Mouse (Mus musculus) ES-E14 (cell line): ENCODE results near the gene Irf2bpl. TPM values are rescaled to one million over a fixed set of nuclear protein-coding genes. Genes with fewer than 3 reads are reported as not detected.

Experiments used
- DNase-seq: peaks from one replicate; pipeline ENCODE4 v3.0.0-alpha.2; 2013; ENCODE audit warnings: low read depth, low spot score
- H3K27ac ChIP-seq: 2 replicates; pipeline ENCODE4 v1.5.1; 2012; ENCODE audit warnings: low read depth, mild to moderate bottlenecking, low read length, moderate library complexity, mixed read lengths; ENCODE audit not compliant: poor library complexity, insufficient read depth, severe bottlenecking
- H3K36me3 ChIP-seq: 2 replicates; pipeline ENCODE4 v1.6.1; 2012; ENCODE audit warnings: mild to moderate bottlenecking, low read length, moderate library complexity, mixed read lengths; ENCODE audit not compliant: control insufficient read depth, poor library complexity, insufficient read depth, severe bottlenecking
- H3K4me1 ChIP-seq, 2 experiments: fragments of 150-350 bp in 1 of 2; sonication (generic) in 1 of 2; 2 replicates each; pipeline ENCODE4 v1.6.1; 2012; ENCODE audit warnings: low read length in 2 of 2, mild to moderate bottlenecking in 1 of 2, mixed read lengths in 1 of 2; ENCODE audit not compliant: control insufficient read depth in 2 of 2, insufficient read depth in 2 of 2, poor library complexity in 1 of 2
- H3K4me3 ChIP-seq, 2 experiments: fragments of 150-350 bp in 1 of 2; sonication (generic) in 1 of 2; 2 replicates each; pipeline ENCODE4 v1.5.1; 2012; ENCODE audit warnings: low read length in 2 of 2, low read depth in 1 of 2, mild to moderate bottlenecking in 1 of 2, mixed read lengths in 1 of 2; ENCODE audit not compliant: insufficient read depth in 1 of 2, poor library complexity in 1 of 2, severe bottlenecking in 1 of 2
- H3K9ac ChIP-seq: 2 replicates; pipeline ENCODE4 v1.6.1; 2012; ENCODE audit warnings: low read depth, mild to moderate bottlenecking, low read length, mixed read lengths; ENCODE audit not compliant: poor library complexity, insufficient read depth, severe bottlenecking
- H3K9me3 ChIP-seq: fragments of 150-350 bp; sonication (generic); 2 replicates; pipeline ENCODE4 v1.6.1; 2012; ENCODE audit warnings: low read depth, mild to moderate bottlenecking, low read length; ENCODE audit not compliant: control insufficient read depth, insufficient read depth
- CHD2 ChIP-seq: IDR thresholded peaks from 2 replicates; pipeline ENCODE4 v1.6.1; 2014; ENCODE audit warnings: mild to moderate bottlenecking, low read depth, low read length, inconsistent platforms
- HCFC1 ChIP-seq: IDR thresholded peaks from 2 replicates; pipeline ENCODE4 v1.6.1; 2012; ENCODE audit warnings: low read length, inconsistent platforms, borderline replicate concordance; ENCODE audit not compliant: insufficient read depth
- MAFK ChIP-seq: IDR thresholded peaks from 2 replicates; pipeline ENCODE4 v1.6.1; 2014; ENCODE audit warnings: mild to moderate bottlenecking, low read depth, low read length, inconsistent platforms; ENCODE audit not compliant: insufficient read depth
- ZC3H11A ChIP-seq: IDR thresholded peaks from 2 replicates; pipeline ENCODE4 v1.6.1; 2012; ENCODE audit warnings: low read depth, mild to moderate bottlenecking, inconsistent platforms, low read length, borderline replicate concordance
- ZNF384 ChIP-seq: IDR thresholded peaks from 2 replicates; pipeline ENCODE4 v1.6.1; 2012; ENCODE audit warnings: low read depth, low read length, inconsistent platforms
- in situ Hi-C, 2 experiments: fragments of 600-800 bp; cut with MboI; formaldehyde crosslinking; loops; one replicate each; pipeline ENCODE4 v1.15.1; 2025; ENCODE audit warnings: low sequenced_read_pairs in 2 of 2, inconsistent platforms in 1 of 2; ENCODE audit not compliant: unreplicated experiment in 2 of 2
- total RNA-seq: library from RNA; depleted of rRNA; stranded (reverse); fragments of 300-350 nt; gene quantifications from 2 replicates; pipeline ENCODE4 v1.2.3, GENCODE M21; 2012

Irf2bpl gene
- total RNA-seq, 1 experiment = 43.2 TPM

GRCm38 (mm10) chr12:86923837-86924236, 39.2 kb upstream of the Irf2bpl start:
- Histone ChIP-seq H3K27ac (peak overlapping the region; percentile 5; the same call in 1 of the 2 replicates), H3K36me3 (no peaks in the 10 kb centered on the region), H3K4me1 (peaks cover 3 to 9% of the 10 kb centered on the region in 2 experiments; a peak in 3 of 4 replicates), H3K9ac (peak overlapping the region; percentile 42; the same call in 1 of the 2 replicates), H3K4me3 (no peak overlapping the region), H3K9me3 (no peaks in the 10 kb centered on the region)
- DNase-seq = peak; percentile 82
- in situ Hi-C loops = no loop called here
- TF ChIP-seq ZC3H11A (peak; percentile 93), CHD2 (no peak)

GRCm38 (mm10) chr12:86918983-86919722, 34.6 kb upstream of the Irf2bpl start:
- in situ Hi-C loops = no loop called here
- Histone ChIP-seq H3K27ac (peak overlapping the region; percentile 80), H3K4me1 (peaks cover 28 to 38% of the 10 kb centered on the region in 2 experiments), H3K9me3 (no peaks in the 10 kb centered on the region), H3K9ac (peak overlapping the region; percentile 42; the same call in 1 of the 2 replicates), H3K36me3 (no peaks in the 10 kb centered on the region), H3K4me3 (0 out of 4 replicates have a peak overlapping the region, but pooled peaks of 1 of the 2 experiments have one; percentile 4)
- DNase-seq = no peak
- no peak for TF ChIP-seq HCFC1
- TF ChIP-seq ZNF384 = peak; percentile 1; the same call in 1 of the 2 replicates

- DNase-seq = no peak
- peak overlapping the region; percentile 80 for H3K27ac ChIP-seq
- TF ChIP-seq CHD2 (no peak), ZNF384 (peak; percentile 76; the same call in 1 of the 2 replicates)
- no peaks in the 10 kb centered on the region for H3K36me3 ChIP-seq
- in situ Hi-C loops = no loop called here
- peak overlapping the region; percentile 60; the same call in 1 of the 2 replicates for H3K9ac ChIP-seq
- no peaks in the 10 kb centered on the region for H3K9me3 ChIP-seq
- H3K4me1 ChIP-seq = peaks cover 28 to 41% of the 10 kb centered on the region in 2 experiments
- H3K4me3 ChIP-seq = peak overlapping the region; percentile 14; a peak in 2 of 4 replicates
Observed at GRCm38 (mm10) chr12:86918361-86918967, 33.9 kb upstream of the Irf2bpl start.

GRCm38 (mm10) chr12:86916796-86917573, 32.4 kb upstream of the Irf2bpl start:
- no peak for TF ChIP-seq ZNF384
- no peak for TF ChIP-seq CHD2
- TF ChIP-seq HCFC1 = no peak
- no peak for TF ChIP-seq ZC3H11A
- TF ChIP-seq MAFK = no peak
- H3K9ac ChIP-seq = peak overlapping the region; percentile 60; the same call in 1 of the 2 replicates
- in situ Hi-C loops = no loop called here

More at GRCm38 (mm10) chr12:86916796-86917573, 32.4 kb upstream of the Irf2bpl start:
- no peak for DNase-seq
- H3K9me3 ChIP-seq = no peaks in the 10 kb centered on the region
- H3K27ac ChIP-seq = peak overlapping the region; percentile 80
- H3K4me1 ChIP-seq = peaks cover 31 to 45% of the 10 kb centered on the region in 2 experiments
- H3K4me3 ChIP-seq = peak overlapping the region in 1 of 2 experiments; percentile 25; a peak in 1 of 4 replicates
- no peaks in the 10 kb centered on the region for H3K36me3 ChIP-seq
